Mouse (Mus musculus) hindbrain, embryonic 11.5 days (tissue): Measurements from ENCODE around the gene Cep44. TPM values are rescaled to one million over a fixed set of nuclear protein-coding genes. Genes with fewer than 3 reads are reported as not detected.

Experiments
- ATAC-seq: fragments of 200-750 bp; cut with Nextera tagmentation; 2 replicates; pipeline ENCODE4 v1.8.0; 2017; ENCODE audit warnings: mild to moderate bottlenecking, moderate TSS enrichment, moderate library complexity; ENCODE audit not compliant: low FRiP score
- DNase-seq: peaks from one replicate; pipeline ENCODE4 v3.0.0-alpha.2; 2015; ENCODE audit warnings: low spot score
- H3K27ac ChIP-seq: fragments of 300-500 bp; sonication (generic); 2 replicates; pipeline ENCODE4 v1.5.1; 2014; ENCODE audit warnings: mild to moderate bottlenecking, low read depth, low read length
- H3K27me3 ChIP-seq: fragments of 300-500 bp; sonication (generic); 2 replicates; pipeline ENCODE4 v1.6.1; 2014; ENCODE audit warnings: mild to moderate bottlenecking, low read length, moderate library complexity, mixed read lengths; ENCODE audit not compliant: control insufficient read depth, insufficient read depth
- H3K36me3 ChIP-seq: fragments of 300-500 bp; sonication (generic); 2 replicates; pipeline ENCODE4 v1.6.1; 2014; ENCODE audit warnings: mild to moderate bottlenecking, low read length, moderate library complexity, mixed read lengths; ENCODE audit not compliant: control insufficient read depth, insufficient read depth
- H3K4me1 ChIP-seq: fragments of 300-500 bp; sonication (generic); replicated peaks from 2 replicates; pipeline ENCODE4 v1.6.1; 2014; ENCODE audit warnings: low read length, mixed read lengths; ENCODE audit not compliant: control insufficient read depth, insufficient read depth
- H3K4me2 ChIP-seq: fragments of 300-500 bp; sonication (generic); replicated peaks from 2 replicates; pipeline ENCODE4 v1.6.1; 2014; ENCODE audit warnings: mild to moderate bottlenecking, low read depth, low read length
- H3K4me3 ChIP-seq: fragments of 300-500 bp; sonication (generic); 2 replicates; pipeline ENCODE4 v1.5.1; 2014; ENCODE audit warnings: low read depth, low read length
- H3K9ac ChIP-seq: fragments of 300-500 bp; sonication (generic); 2 replicates; pipeline ENCODE4 v1.6.1; 2014; ENCODE audit warnings: low read depth, low read length
- H3K9me3 ChIP-seq: fragments of 300-500 bp; sonication (generic); 2 replicates; pipeline ENCODE4 v1.6.1; 2016; ENCODE audit warnings: low read length; ENCODE audit not compliant: control insufficient read depth
- WGBS: fragments of 180-500 bp; shearing (Covaris S2); extraction: QIAGEN DNeasy Blood & Tissue Kit; methylation state at CpG from one replicate; pipeline ENCODE4 v1.1.7; 2014; 5-methylcytosine and 5-hydroxymethylcytosine counted together
- polyA plus RNA-seq: library from polyadenylated mRNA; unstranded; fragments of >200 nt; fragmentation: Nextera tagmentation; extraction: Ambion mirVana; gene quantifications from 2 replicates; pipeline ENCODE4 v1.2.1, GENCODE M21; 2014

Gene Cep44
- polyA plus RNA-seq, 1 experiment from 2014 or later, result 39.9 TPM

GRCm38 (mm10) chr8:56518848-56519247, 32.0 kb downstream of the Cep44 start:
- 82% methylated on average over 6 of the region's 6 CpGs for WGBS
- Histone ChIP-seq H3K9ac (no peak overlapping the region), H3K4me2 (no peak overlapping the region), H3K36me3 (no peaks in the 10 kb centered on the region), H3K27me3 (no peaks in the 10 kb centered on the region), H3K4me3 (no peak overlapping the region), H3K27ac (no peak overlapping the region), H3K4me1 (no peaks in the 10 kb centered on the region), H3K9me3 (no peaks in the 10 kb centered on the region)
- ATAC-seq (no peak), DNase-seq (no peak)

GRCm38 (mm10) chr8:56508952-56509479, 41.8 kb downstream of the Cep44 start:
- H3K4me2 ChIP-seq, result no peak overlapping the region
- H3K36me3 ChIP-seq, result no peaks in the 10 kb centered on the region
- H3K27ac ChIP-seq, result no peak overlapping the region
- 88% methylated on average over 4 of the region's 4 CpGs for WGBS
- H3K9me3 ChIP-seq, result no peaks in the 10 kb centered on the region
- DNase-seq (no peak), ATAC-seq (no peak)
- H3K9ac ChIP-seq, result no peak overlapping the region
- no peaks in the 10 kb centered on the region for H3K4me1 ChIP-seq
- no peaks in the 10 kb centered on the region for H3K27me3 ChIP-seq
- no peak overlapping the region for H3K4me3 ChIP-seq

DNA sequence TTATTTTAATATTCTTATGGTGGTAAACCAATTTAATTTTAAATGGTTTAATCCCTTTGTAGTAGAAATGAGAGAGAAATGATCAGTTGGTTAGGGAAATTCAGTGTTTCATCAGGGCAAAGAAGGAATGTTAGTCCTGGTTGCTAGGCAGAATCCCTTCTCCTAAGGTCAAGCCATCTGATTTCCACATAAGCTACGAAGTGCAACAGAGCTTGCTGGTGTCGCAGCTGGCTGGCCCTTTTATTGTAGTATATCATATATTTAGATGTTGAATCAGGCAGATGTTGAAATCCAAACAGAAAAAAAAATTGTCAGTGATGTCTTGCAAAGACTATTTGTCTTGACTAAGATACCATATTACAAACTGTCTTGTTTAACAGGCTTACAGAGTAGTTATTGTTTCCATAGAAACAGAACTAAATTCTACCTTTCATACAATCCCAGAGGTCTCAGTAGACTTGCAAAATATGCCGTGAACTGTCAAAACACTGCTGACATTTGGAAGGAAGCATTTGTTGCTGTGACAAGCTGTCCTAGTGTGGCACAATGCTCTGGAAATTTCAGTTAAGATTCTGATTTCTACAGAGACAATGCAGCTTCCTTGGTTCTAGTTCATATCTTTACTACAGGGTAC, 42.4 kb downstream of the Cep44 start:
- Histone ChIP-seq H3K9ac (no peak overlapping the region), H3K9me3 (no peaks in the 10 kb centered on the region), H3K4me1 (no peaks in the 10 kb centered on the region), H3K27ac (no peak overlapping the region), H3K4me2 (no peak overlapping the region), H3K27me3 (no peaks in the 10 kb centered on the region), H3K4me3 (no peak overlapping the region), H3K36me3 (no peaks in the 10 kb centered on the region)
- ATAC-seq (no peak), DNase-seq (no peak)
- whole genome bisulfite sequencing, result 75% methylated on average over 3 of the region's 3 CpGs

DNA sequence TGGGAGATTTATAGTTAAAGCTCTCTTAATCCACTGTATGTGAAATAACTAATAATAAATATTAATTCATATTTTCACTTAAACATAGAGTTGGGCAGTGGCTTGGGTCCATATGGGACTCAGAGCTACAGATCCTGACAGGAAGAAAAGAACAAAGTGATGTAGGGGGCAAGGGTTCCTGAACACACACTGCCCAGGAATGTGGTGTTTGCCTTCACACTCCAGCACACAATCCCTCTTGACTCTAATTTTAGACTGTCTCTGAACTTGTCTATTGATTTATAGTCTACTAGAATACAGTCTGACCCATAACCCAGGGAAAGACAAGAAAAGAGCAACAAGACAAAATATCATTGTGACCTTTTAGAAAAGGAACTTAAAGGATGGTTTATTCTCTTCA, 48.9 kb downstream of the Cep44 start:
- no peak overlapping the region for H3K4me2 ChIP-seq
- H3K4me3 ChIP-seq, result no peak overlapping the region
- no peak overlapping the region for H3K27ac ChIP-seq
- no peak overlapping the region for H3K9ac ChIP-seq
- no peak for ATAC-seq
- no peaks in the 10 kb centered on the region for H3K4me1 ChIP-seq
- no peaks in the 10 kb centered on the region for H3K36me3 ChIP-seq
- no peaks in the 10 kb centered on the region for H3K9me3 ChIP-seq
- no peaks in the 10 kb centered on the region for H3K27me3 ChIP-seq
- DNase-seq, result no peak

GRCm38 (mm10) chr8:56489496-56489895, 61.4 kb downstream of the Cep44 start:
- Histone ChIP-seq H3K4me3 (no peak overlapping the region), H3K9me3 (no peaks in the 10 kb centered on the region), H3K4me2 (no peak overlapping the region), H3K4me1 (no peaks in the 10 kb centered on the region), H3K36me3 (no peaks in the 10 kb centered on the region), H3K27me3 (no peaks in the 10 kb centered on the region), H3K9ac (no peak overlapping the region), H3K27ac (no peak overlapping the region)
- ATAC-seq (no peak), DNase-seq (no peak)
- WGBS, result 60% methylated on average over 2 of the region's 2 CpGs

DNA sequence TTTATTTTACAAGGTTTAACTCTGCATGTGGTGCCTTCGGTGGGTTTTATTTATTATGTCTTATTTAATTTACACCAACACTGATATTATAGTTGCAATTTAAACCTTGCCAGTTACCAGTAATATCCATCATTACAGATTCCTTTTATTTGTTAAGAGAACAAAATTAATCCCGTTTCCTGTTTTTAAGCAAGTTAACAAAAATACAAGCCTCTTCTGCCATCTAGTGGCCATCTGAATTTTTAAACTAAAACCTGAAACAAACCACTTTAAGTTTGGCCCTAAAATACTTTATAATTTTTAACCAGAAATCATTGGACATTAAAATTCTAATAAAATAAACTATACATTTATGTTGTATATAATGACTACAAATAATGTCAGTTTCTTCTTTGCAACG, 64.8 kb downstream of the Cep44 start:
- H3K9me3 ChIP-seq, result no peaks in the 10 kb centered on the region
- no peak overlapping the region for H3K9ac ChIP-seq
- no peaks in the 10 kb centered on the region for H3K36me3 ChIP-seq
- no peaks in the 10 kb centered on the region for H3K4me1 ChIP-seq
- H3K4me3 ChIP-seq, result no peak overlapping the region
- ATAC-seq, result no peak
- H3K4me2 ChIP-seq, result no peak overlapping the region
- peak; percentile 56 for DNase-seq
- H3K27ac ChIP-seq, result no peak overlapping the region
- no peaks in the 10 kb centered on the region for H3K27me3 ChIP-seq
- WGBS, result 50% methylated on average over 3 of the region's 3 CpGs

Other genes starting within 250 kb of the Cep44 start
- gene Fbxo8, start within 50 bp of the Cep44 start, polyA plus RNA-seq, result 40.1 and 44.4 TPM in 2 replicates